Mouse (Mus musculus) heart, embryonic 12.5 days (tissue): ENCODE data around the gene Zfhx2. TPM values are rescaled to one million over a fixed set of nuclear protein-coding genes. Genes with fewer than 3 reads are reported as not detected.
"Not testable (repeated sequence)": the region's sequence is repeated elsewhere in the genome, so short reads cannot be mapped to it uniquely, and the experiment has no call there.

Experiments used
- ATAC-seq: fragments of 200-750 bp; cut with Nextera tagmentation; 2 replicates; pipeline ENCODE4 v1.8.0; 2017; ENCODE audit warnings: moderate TSS enrichment, moderate library complexity; ENCODE audit not compliant: insufficient number of reproducible peaks, low FRiP score
- H3K27ac ChIP-seq: fragments of 300-500 bp; sonication (generic); 2 replicates; pipeline ENCODE4 v1.5.1; 2016; ENCODE audit warnings: mild to moderate bottlenecking, moderate library complexity; ENCODE audit not compliant: poor library complexity, severe bottlenecking
- H3K27me3 ChIP-seq: fragments of 300-500 bp; sonication (generic); replicated peaks from 2 replicates; pipeline ENCODE4 v1.6.1; 2016; ENCODE audit warnings: mild to moderate bottlenecking, moderate library complexity
- H3K36me3 ChIP-seq: fragments of 300-500 bp; sonication (generic); 2 replicates; pipeline ENCODE4 v1.6.1; 2016; ENCODE audit warnings: mild to moderate bottlenecking, moderate library complexity
- H3K4me1 ChIP-seq: fragments of 300-500 bp; sonication (generic); replicated peaks from 2 replicates; pipeline ENCODE4 v1.6.1; 2016; ENCODE audit warnings: mild to moderate bottlenecking
- H3K4me2 ChIP-seq: fragments of 300-500 bp; sonication (generic); 2 replicates; pipeline ENCODE4 v1.6.1; 2016; ENCODE audit warnings: mild to moderate bottlenecking, moderate library complexity
- H3K4me3 ChIP-seq: fragments of 300-500 bp; sonication (generic); 2 replicates; pipeline ENCODE4 v1.5.1; 2016; ENCODE audit warnings: mild to moderate bottlenecking
- H3K9ac ChIP-seq: fragments of 300-500 bp; sonication (generic); 2 replicates; pipeline ENCODE4 v1.6.1; 2016; ENCODE audit warnings: mild to moderate bottlenecking, moderate library complexity
- H3K9me3 ChIP-seq: fragments of 300-500 bp; sonication (generic); replicated peaks from 2 replicates; pipeline ENCODE4 v1.6.1; 2016; ENCODE audit warnings: mild to moderate bottlenecking, moderate library complexity
- WGBS: fragments of 180-500 bp; shearing (Covaris S2); methylation state at CpG from one replicate; pipeline ENCODE4 v1.1.7; 2016; 5-methylcytosine and 5-hydroxymethylcytosine counted together
- polyA plus RNA-seq: library from polyadenylated mRNA; unstranded; fragments of >200 nt; fragmentation: Nextera tagmentation; extraction: Ambion mirVana; gene quantifications from 2 replicates; pipeline ENCODE4 v1.2.1, GENCODE M21; 2016

The Zfhx2 gene
- polyA plus RNA-seq, 1 experiment from 2014 or later: 4.4 TPM

DNA sequence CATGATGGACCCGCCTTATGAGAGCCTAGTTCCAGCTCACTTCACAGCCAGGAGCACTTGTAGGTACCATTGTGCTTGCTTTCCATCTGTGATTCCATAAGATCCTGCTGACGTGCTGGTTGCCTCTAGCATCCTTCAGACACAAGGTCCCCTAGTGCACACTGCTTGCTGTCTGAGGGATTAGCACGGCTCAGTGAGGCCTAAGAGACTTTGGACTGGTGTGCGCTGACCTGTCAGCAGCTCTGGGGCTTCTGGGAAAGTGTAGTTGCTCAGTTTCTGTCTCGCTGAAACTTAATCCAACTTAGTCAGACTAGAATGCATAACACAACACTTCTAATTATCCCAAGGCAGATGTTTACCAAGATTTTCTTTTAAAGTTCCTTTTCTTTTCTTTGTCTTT, 32.2 kb downstream of the Zfhx2 start:
- 52% methylated on average over 5 of the region's 5 CpGs for WGBS
- no peak for ATAC-seq
- Histone ChIP-seq H3K9me3 (no peaks in the 10 kb centered on the region), H3K27ac (no peak overlapping the region), H3K4me1 (peaks cover 22% of the 10 kb centered on the region), H3K4me2 (no peak overlapping the region), H3K4me3 (no peak overlapping the region), H3K9ac (no peak overlapping the region), H3K27me3 (peaks cover 26% of the 10 kb centered on the region), H3K36me3 (no peaks in the 10 kb centered on the region)

DNA sequence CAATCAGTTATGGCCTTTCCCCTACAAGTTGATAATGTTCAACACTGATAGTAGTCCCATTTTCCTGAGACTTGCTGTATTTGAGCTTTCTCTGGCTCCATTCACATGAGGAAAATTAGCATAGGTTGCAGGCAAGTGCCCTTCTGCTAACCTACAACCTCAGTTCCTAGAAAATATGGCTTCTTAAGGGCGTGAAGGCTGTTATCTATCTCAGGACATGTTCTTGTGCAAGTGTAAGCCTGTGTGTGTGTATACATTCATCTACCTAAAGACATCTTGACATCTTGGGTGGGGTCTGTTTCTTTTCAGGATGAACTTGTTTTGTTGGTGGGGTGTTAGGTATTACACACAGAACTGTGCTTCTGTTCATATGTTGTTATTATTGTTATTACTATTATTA, 33.1 kb downstream of the Zfhx2 start:
- Histone ChIP-seq H3K4me2 (no peak overlapping the region), H3K4me1 (peaks cover 22% of the 10 kb centered on the region), H3K4me3 (no peak overlapping the region), H3K27me3 (peaks cover 23% of the 10 kb centered on the region), H3K27ac (no peak overlapping the region), H3K9ac (no peak overlapping the region), H3K9me3 (no peaks in the 10 kb centered on the region), H3K36me3 (no peaks in the 10 kb centered on the region)
- 62% methylated on average over 1 of the region's 1 CpGs for WGBS
- ATAC-seq: no peak

DNA sequence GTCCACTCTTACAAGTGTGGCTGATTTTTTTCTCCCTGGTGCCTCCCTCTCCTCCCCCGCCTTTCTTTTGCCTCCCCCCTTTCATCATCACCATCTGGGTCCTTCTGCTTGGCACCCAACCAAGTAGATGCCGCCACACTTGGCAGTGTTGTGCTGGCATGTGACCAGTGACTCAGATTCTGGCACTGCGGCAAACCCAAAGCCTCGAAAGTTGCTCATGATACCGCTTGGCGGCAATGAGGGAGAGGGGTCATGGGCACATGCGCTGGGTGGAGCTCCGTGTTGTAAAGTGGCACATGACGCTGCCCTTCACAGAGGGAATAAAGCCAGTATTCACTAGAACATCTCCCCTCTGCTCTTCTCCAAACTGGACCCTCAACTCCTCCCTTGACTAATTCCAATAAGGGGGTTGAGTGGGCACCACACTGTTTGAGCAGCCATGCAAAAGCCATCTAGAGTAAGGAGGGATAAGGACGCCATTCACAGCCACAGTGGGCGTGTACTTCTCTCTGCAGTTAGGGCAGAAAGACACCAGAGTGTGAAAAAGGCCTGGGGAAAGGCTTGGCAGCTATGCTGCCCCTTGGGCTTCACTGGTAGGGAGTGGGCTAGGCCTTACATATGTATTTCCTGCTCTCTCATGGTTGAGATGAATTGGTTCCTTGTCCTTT, 36.8 kb downstream of the Zfhx2 start:
- Histone ChIP-seq H3K4me2 (no peak overlapping the region), H3K27me3 (peaks cover 12% of the 10 kb centered on the region), H3K36me3 (no peaks in the 10 kb centered on the region), H3K27ac (no peak overlapping the region), H3K9me3 (no peaks in the 10 kb centered on the region), H3K4me3 (no peak overlapping the region), H3K4me1 (peaks cover 7% of the 10 kb centered on the region), H3K9ac (no peak overlapping the region)
- no peak for ATAC-seq
- WGBS: 74% methylated on average over 11 of the region's 11 CpGs

DNA sequence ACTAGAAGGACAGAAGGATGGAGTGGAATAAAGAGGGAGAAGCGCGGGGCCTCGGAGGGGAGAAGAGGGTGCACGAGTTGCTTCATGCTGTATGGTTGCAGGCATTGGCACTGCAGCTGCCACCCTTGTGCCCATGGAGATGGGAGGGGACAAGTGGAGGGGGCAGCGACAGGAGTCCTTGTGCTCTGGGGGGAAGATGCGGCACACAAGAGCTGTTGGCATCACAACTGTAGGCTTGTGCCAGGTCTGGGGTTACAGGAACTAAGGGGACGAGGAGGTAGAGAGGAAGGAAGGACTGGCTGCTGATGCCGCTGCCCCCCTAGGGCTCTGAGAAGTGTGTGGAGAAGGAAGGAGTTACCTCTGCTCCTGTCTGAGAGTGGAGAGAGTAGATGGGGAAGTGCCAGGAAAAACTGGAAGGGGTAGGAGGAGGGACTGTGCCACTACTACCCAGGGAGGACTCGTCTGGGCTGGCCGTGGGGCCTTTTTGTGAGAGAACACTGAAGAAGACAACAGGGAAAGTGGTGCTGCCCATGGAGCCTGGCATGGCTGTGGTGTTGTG, 37.9 kb downstream of the Zfhx2 start:
- Histone ChIP-seq H3K4me2 (no peak overlapping the region), H3K9ac (no peak overlapping the region)

DNA sequence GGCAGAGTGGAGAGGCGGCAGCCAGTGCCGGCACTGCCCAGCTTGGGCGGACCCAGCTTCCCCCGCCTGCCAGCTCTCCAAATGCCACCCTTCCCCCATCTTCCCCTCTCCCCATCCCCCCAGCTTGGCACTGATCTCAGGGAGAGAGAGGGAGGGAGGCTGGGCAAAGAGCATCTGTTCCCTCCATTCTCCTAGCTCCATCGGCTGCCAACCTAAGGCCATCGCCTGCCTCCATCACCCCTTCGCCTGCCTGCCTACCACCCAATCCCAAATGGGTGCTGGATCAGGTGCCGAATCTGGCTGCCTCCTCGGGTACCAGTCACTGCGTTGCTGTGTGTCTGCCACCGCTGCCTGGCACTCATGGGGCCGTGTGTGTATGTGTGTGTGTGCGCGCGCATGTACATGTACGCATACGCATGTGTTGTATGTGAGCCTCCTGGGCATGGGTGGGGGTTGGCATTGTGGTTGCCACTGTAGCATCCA, 38.4 kb downstream of the Zfhx2 start:
- 84% methylated on average over 17 of the region's 17 CpGs for WGBS

More for the DNA sequence above, 37.9 kb downstream of the Zfhx2 start:
- 81% methylated on average over 10 of the region's 10 CpGs for WGBS
- Histone ChIP-seq H3K27me3 (peaks cover 12% of the 10 kb centered on the region), H3K9me3 (no peaks in the 10 kb centered on the region), H3K4me1 (peaks cover under 1% of the 10 kb centered on the region; the same call in 1 of the 2 replicates), H3K4me3 (no peak overlapping the region), H3K27ac (no peak overlapping the region), H3K36me3 (no peaks in the 10 kb centered on the region)
- ATAC-seq: no peak

DNA sequence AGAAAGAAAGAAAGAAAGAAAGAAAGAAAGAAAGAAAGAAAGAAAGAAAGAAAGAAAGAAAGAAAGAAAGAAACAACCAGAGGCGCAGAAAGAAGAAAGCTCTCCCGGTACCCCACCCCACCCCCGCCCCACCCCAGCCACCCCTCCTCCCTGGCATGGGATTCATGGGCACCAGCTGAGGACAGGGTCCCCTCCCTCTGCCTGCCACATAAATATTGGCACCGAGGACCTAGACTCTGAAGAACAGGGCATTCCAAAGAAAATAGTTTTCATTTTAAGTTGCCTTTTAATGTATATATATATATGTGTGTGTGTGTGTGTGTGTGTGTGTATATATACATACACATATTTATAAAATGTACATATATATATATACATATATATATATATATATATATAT, 39.1 kb downstream of the Zfhx2 start:
- 78% methylated on average over 4 of the region's 4 CpGs for WGBS
- ATAC-seq: no peak
- peaks cover 12% of the 10 kb centered on the region for H3K27me3 ChIP-seq

More for the DNA sequence above, 38.4 kb downstream of the Zfhx2 start:
- peaks cover 12% of the 10 kb centered on the region for H3K27me3 ChIP-seq
- no peak for ATAC-seq
- no peaks in the 10 kb centered on the region for H3K9me3 ChIP-seq
- H3K9ac ChIP-seq: no peak overlapping the region
- H3K4me3 ChIP-seq: no peak overlapping the region
- H3K4me1 ChIP-seq: no peaks in the 10 kb centered on the region
- H3K4me2 ChIP-seq: no peak overlapping the region
- H3K36me3 ChIP-seq: no peaks in the 10 kb centered on the region
- no peak overlapping the region for H3K27ac ChIP-seq

GRCm38 (mm10) chr14:55052496-55052895, 39.6 kb downstream of the Zfhx2 start:
- Histone ChIP-seq H3K36me3 (no peaks in the 10 kb centered on the region), H3K9me3 (no peaks in the 10 kb centered on the region), H3K4me3 (no peak overlapping the region)

More for the DNA sequence above, 39.1 kb downstream of the Zfhx2 start:
- no peak overlapping the region for H3K4me2 ChIP-seq
- no peaks in the 10 kb centered on the region for H3K9me3 ChIP-seq
- no peak overlapping the region for H3K9ac ChIP-seq
- H3K36me3 ChIP-seq: no peaks in the 10 kb centered on the region
- no peaks in the 10 kb centered on the region for H3K4me1 ChIP-seq
- H3K27ac ChIP-seq: no peak overlapping the region
- no peak overlapping the region for H3K4me3 ChIP-seq

GRCm38 (mm10) chr14:55047971-55048531, 44.1 kb downstream of the Zfhx2 start:
- H3K4me3 ChIP-seq: no peak overlapping the region
- H3K27ac ChIP-seq: no peak overlapping the region
- H3K4me1 ChIP-seq: no peaks in the 10 kb centered on the region
- 76% methylated on average over 2 of the region's 2 CpGs for WGBS
- H3K9ac ChIP-seq: no peak overlapping the region
- H3K9me3 ChIP-seq: no peaks in the 10 kb centered on the region
- H3K27me3 ChIP-seq: no peaks in the 10 kb centered on the region
- no peak overlapping the region for H3K4me2 ChIP-seq
- no peak for ATAC-seq
- H3K36me3 ChIP-seq: no peaks in the 10 kb centered on the region

More at GRCm38 (mm10) chr14:55052496-55052895, 39.6 kb downstream of the Zfhx2 start:
- peaks cover 12% of the 10 kb centered on the region for H3K27me3 ChIP-seq
- no peaks in the 10 kb centered on the region for H3K4me1 ChIP-seq
- 83% methylated on average over 9 of the region's 9 CpGs for WGBS
- H3K9ac ChIP-seq: no peak overlapping the region
- no peak overlapping the region for H3K4me2 ChIP-seq
- H3K27ac ChIP-seq: no peak overlapping the region
- ATAC-seq: no peak

DNA sequence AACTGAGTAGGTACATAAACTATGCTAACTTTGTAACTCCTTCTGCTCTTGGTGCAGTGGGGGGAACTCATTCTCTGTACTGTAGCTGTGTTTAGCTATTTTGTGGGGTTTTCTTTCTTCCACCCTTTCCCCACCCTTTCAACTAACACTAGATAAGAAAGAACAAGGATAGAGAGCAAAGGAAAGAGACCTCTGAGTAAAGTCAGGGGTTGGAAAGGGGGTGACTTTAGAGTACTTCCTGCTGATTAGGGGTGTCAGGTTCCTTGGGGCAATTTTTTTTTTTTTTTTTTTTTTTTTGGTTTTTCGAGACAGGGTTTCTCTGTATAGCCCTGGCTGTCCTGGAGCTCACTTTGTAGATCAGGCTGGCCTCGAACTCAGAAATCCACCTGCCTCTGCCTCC, 48.4 kb downstream of the Zfhx2 start:
- not testable (repeated sequence) for H3K27me3 ChIP-seq, H3K27ac ChIP-seq, H3K9me3 ChIP-seq, H3K9ac ChIP-seq, H3K36me3 ChIP-seq, H3K4me2 ChIP-seq, H3K4me1 ChIP-seq, H3K4me3 ChIP-seq, ATAC-seq
- 92% methylated on average over 1 of the region's 2 CpGs for WGBS

DNA sequence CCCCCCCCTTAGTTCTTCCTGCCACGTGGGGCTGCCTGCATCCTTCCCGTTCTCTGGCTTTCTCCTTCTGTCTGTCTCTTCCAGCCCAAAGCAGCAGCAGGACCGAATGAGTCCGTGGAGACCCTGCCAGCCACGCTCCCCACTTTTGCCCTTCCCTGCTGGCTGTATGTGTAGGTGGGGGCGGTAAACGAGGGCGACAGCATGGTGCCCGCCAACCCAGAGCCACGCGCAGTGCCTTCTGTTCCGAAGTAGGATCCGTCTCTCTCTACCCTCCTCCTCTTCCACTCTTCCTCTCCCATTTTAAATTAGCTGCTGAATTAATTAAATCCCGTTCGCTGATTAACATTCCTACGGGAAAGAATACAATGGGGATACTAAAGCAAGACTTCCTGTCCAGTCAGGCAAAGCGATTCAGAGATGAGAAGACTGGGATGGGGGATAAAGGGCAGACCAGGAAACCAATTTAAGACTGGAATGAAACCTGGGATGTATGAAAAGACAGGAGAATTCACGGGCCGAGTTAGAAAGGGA, 59.4 kb downstream of the Zfhx2 start:
- 42% methylated on average over 19 of the region's 19 CpGs for WGBS
- ATAC-seq: no peak
- H3K36me3 ChIP-seq: no peaks in the 10 kb centered on the region
- peaks cover 3% of the 10 kb centered on the region for H3K4me1 ChIP-seq
- peaks cover 3% of the 10 kb centered on the region; the same call in 1 of the 2 replicates for H3K27me3 ChIP-seq
- H3K4me2 ChIP-seq: no peak overlapping the region
- H3K9ac ChIP-seq: no peak overlapping the region
- H3K4me3 ChIP-seq: no peak overlapping the region
- H3K9me3 ChIP-seq: no peaks in the 10 kb centered on the region
- no peak overlapping the region for H3K27ac ChIP-seq

- Histone ChIP-seq H3K4me3 (no peak overlapping the region), H3K36me3 (peaks cover 16% of the 10 kb centered on the region), H3K27me3 (peaks cover 3% of the 10 kb centered on the region; the same call in 1 of the 2 replicates), H3K4me2 (no peak overlapping the region), H3K4me1 (peaks cover 10% of the 10 kb centered on the region), H3K27ac (no peak overlapping the region), H3K9me3 (no peaks in the 10 kb centered on the region), H3K9ac (no peak overlapping the region)
- no peak for ATAC-seq
- WGBS: 5% methylated on average over 11 of the region's 11 CpGs
These were observed 63.0 kb downstream of the Zfhx2 start for GRCm38 (mm10) chr14:55029034-55029698.
